Mouse (Mus musculus) neural tube, embryonic 11.5 days (tissue): ENCODE data around the gene Rpl7l1. TPM values are rescaled to one million over a fixed set of nuclear protein-coding genes. Genes with fewer than 3 reads are reported as not detected.
A peak's percentile ranks its signal among the peaks of the same experiment; 100 is the strongest.
"Not testable (repeated sequence)": the region's sequence is repeated elsewhere in the genome, so short reads cannot be mapped to it uniquely, and the experiment has no call there.

ENCODE experiments used
- ATAC-seq: fragments of 200-750 bp; cut with Nextera tagmentation; 2 replicates; pipeline ENCODE4 v1.8.0; 2017; ENCODE audit warnings: moderate number of reproducible peaks, mild to moderate bottlenecking, moderate TSS enrichment, moderate library complexity; ENCODE audit not compliant: insufficient read depth, low FRiP score, low TSS enrichment
- DNase-seq: peaks from one replicate; pipeline ENCODE4 v3.0.0-alpha.2; 2015; ENCODE audit warnings: low spot score
- H3K27ac ChIP-seq: fragments of 300-500 bp; sonication (generic); 2 replicates; pipeline ENCODE4 v1.5.1; 2014; ENCODE audit warnings: low read depth, mild to moderate bottlenecking, low read length
- H3K27me3 ChIP-seq: fragments of 300-500 bp; sonication (generic); 2 replicates; pipeline ENCODE4 v1.6.1; 2014; ENCODE audit warnings: mild to moderate bottlenecking, low read length, mixed read lengths; ENCODE audit not compliant: control insufficient read depth, insufficient read depth
- H3K36me3 ChIP-seq: fragments of 300-500 bp; sonication (generic); 2 replicates; pipeline ENCODE4 v1.6.1; 2014; ENCODE audit warnings: mild to moderate bottlenecking, low read length, moderate library complexity, mixed read lengths; ENCODE audit not compliant: control insufficient read depth, insufficient read depth
- H3K4me1 ChIP-seq: fragments of 300-500 bp; sonication (generic); 2 replicates; pipeline ENCODE4 v1.6.1; 2014; ENCODE audit warnings: low read length, mixed read lengths; ENCODE audit not compliant: control insufficient read depth, insufficient read depth
- H3K4me2 ChIP-seq: fragments of 300-500 bp; sonication (generic); 2 replicates; pipeline ENCODE4 v1.6.1; 2014; ENCODE audit warnings: low read depth, mild to moderate bottlenecking, moderate library complexity
- H3K4me3 ChIP-seq: fragments of 300-500 bp; sonication (generic); 2 replicates; pipeline ENCODE4 v1.5.1; 2014; ENCODE audit warnings: low read depth, low read length
- H3K9ac ChIP-seq: fragments of 300-500 bp; sonication (generic); 2 replicates; pipeline ENCODE4 v1.6.1; 2014; ENCODE audit warnings: mild to moderate bottlenecking, low read length
- H3K9me3 ChIP-seq: fragments of 300-500 bp; sonication (generic); 2 replicates; pipeline ENCODE4 v1.6.1; 2016; ENCODE audit warnings: low read length; ENCODE audit not compliant: control insufficient read depth
- WGBS: fragments of 180-500 bp; shearing (Covaris S2); extraction: QIAGEN DNeasy Blood & Tissue Kit; methylation state at CpG from one replicate; pipeline ENCODE4 v1.1.7; 2014; 5-methylcytosine and 5-hydroxymethylcytosine counted together
- polyA plus RNA-seq: library from polyadenylated mRNA; unstranded; fragments of >200 nt; fragmentation: Nextera tagmentation; extraction: Ambion mirVana; gene quantifications from 2 replicates; pipeline ENCODE4 v1.2.1, GENCODE M21; 2014

The Rpl7l1 gene
- polyA plus RNA-seq, 1 experiment from 2014 or later = 147 TPM

GRCm38 (mm10) chr17:46772404-46773277 lies 9.8 kb downstream of the Rpl7l1 start, which contains the start of gene 2310039H08Rik:
Gene 2310039H08Rik (plus strand): TSS chr17:46772635.
- Histone ChIP-seq H3K4me3 (peak within 1 kb of the TSS; percentile 84), H3K9me3 (no peaks in the 10 kb centered on the region), H3K27ac (0 out of 2 replicates have a peak within 1 kb of the TSS, but pooled peaks have one; percentile 21), H3K4me2 (peak within 1 kb of the TSS; percentile 85), H3K4me1 (peaks cover 13% of the 10 kb centered on the region), H3K36me3 (peaks cover 13% of the 10 kb centered on the region), H3K27me3 (no peaks in the 10 kb centered on the region), H3K9ac (peak within 1 kb of the TSS; percentile 84)
- under 1% methylated on average over 50 of the region's 50 CpGs for WGBS
- DNase-seq (peak; percentile 88), ATAC-seq (peak; percentile 89)

DNA sequence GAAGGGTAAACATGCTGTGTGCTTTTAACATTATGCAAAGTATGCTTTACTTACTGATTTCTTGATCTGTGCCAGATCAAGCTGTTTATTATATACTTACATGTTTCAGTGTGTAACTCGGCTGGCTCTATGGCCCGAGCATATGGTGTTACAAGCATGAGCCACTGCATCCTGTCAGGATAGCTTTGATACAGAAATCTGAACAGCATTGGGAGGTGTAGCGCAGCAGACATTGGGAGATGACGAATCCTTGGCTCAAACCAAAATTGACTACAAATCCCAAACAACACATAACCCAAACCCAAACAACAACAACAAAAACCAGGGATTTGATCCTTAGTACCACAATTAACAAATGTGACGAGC lies 10.5 kb downstream of the Rpl7l1 start:
- Histone ChIP-seq H3K4me3 (peak overlapping the region; percentile 84), H3K4me1 (peaks cover 13% of the 10 kb centered on the region), H3K27ac (0 out of 2 replicates have a peak overlapping the region, but pooled peaks have one; percentile 11), H3K9ac (peak overlapping the region; percentile 84), H3K9me3 (no peaks in the 10 kb centered on the region), H3K4me2 (peak overlapping the region; percentile 85), H3K36me3 (peaks cover 8% of the 10 kb centered on the region), H3K27me3 (no peaks in the 10 kb centered on the region)
- ATAC-seq (no peak), DNase-seq (no peak)
- 11% methylated on average over 5 of the region's 5 CpGs for WGBS

- DNase-seq = no peak
- no peaks in the 10 kb centered on the region for H3K9me3 ChIP-seq
- ATAC-seq = no peak
- peaks cover 13% of the 10 kb centered on the region for H3K4me1 ChIP-seq
- H3K4me2 ChIP-seq = peak overlapping the region; percentile 85
- 68% methylated on average over 17 of the region's 17 CpGs for WGBS
- H3K9ac ChIP-seq = peak overlapping the region; percentile 84
- no peaks in the 10 kb centered on the region for H3K27me3 ChIP-seq
- no peak overlapping the region for H3K27ac ChIP-seq
- H3K4me3 ChIP-seq = peak overlapping the region; percentile 84
- peaks cover 8% of the 10 kb centered on the region for H3K36me3 ChIP-seq
Observed at GRCm38 (mm10) chr17:46771616-46772015, 10.9 kb downstream of the Rpl7l1 start.

GRCm38 (mm10) chr17:46771025-46771424 lies 11.4 kb downstream of the Rpl7l1 start:
- Histone ChIP-seq H3K4me3 (no peak overlapping the region), H3K27ac (no peak overlapping the region), H3K4me1 (peaks cover 13% of the 10 kb centered on the region), H3K9me3 (no peaks in the 10 kb centered on the region), H3K27me3 (no peaks in the 10 kb centered on the region), H3K9ac (no peak overlapping the region), H3K4me2 (no peak overlapping the region), H3K36me3 (peaks cover 4% of the 10 kb centered on the region)
- no peak for ATAC-seq
- WGBS = 92% methylated on average over 4 of the region's 4 CpGs
- no peak for DNase-seq

- no peaks in the 10 kb centered on the region for H3K9me3 ChIP-seq
- H3K9ac ChIP-seq = no peak overlapping the region
- H3K4me2 ChIP-seq = no peak overlapping the region
- DNase-seq (no peak), ATAC-seq (no peak)
- H3K27me3 ChIP-seq = no peaks in the 10 kb centered on the region
- peaks cover 13% of the 10 kb centered on the region for H3K4me1 ChIP-seq
- no peak overlapping the region for H3K27ac ChIP-seq
- H3K4me3 ChIP-seq = no peak overlapping the region
- H3K36me3 ChIP-seq = peaks cover 4% of the 10 kb centered on the region
- WGBS = 90% methylated on average over 11 of the region's 11 CpGs
Observed at GRCm38 (mm10) chr17:46770546-46770945, 11.9 kb downstream of the Rpl7l1 start.

- H3K9me3 ChIP-seq = no peaks in the 10 kb centered on the region
- WGBS = 52% methylated on average over 8 of the region's 8 CpGs
- DNase-seq = no peak
Observed at GRCm38 (mm10) chr17:46767868-46768267, 14.6 kb downstream of the Rpl7l1 start.

GRCm38 (mm10) chr17:46764916-46765315 lies 17.6 kb downstream of the Rpl7l1 start:
- 73% methylated on average over 9 of the region's 9 CpGs for WGBS
- not testable (repeated sequence) for H3K4me2 ChIP-seq, H3K9me3 ChIP-seq, H3K4me1 ChIP-seq, ATAC-seq, DNase-seq, H3K4me3 ChIP-seq, H3K9ac ChIP-seq, H3K36me3 ChIP-seq, H3K27ac ChIP-seq, H3K27me3 ChIP-seq

More at GRCm38 (mm10) chr17:46767868-46768267, 14.6 kb downstream of the Rpl7l1 start:
- H3K4me3 ChIP-seq = no peak overlapping the region
- no peak overlapping the region for H3K27ac ChIP-seq
- no peak overlapping the region for H3K4me2 ChIP-seq
- H3K9ac ChIP-seq = no peak overlapping the region
- ATAC-seq = no peak
- peaks cover 5% of the 10 kb centered on the region for H3K4me1 ChIP-seq
- no peaks in the 10 kb centered on the region for H3K36me3 ChIP-seq
- no peaks in the 10 kb centered on the region for H3K27me3 ChIP-seq

GRCm38 (mm10) chr17:46763544-46763943 lies 18.9 kb downstream of the Rpl7l1 start, which contains the start of gene Ptcra:
Gene Ptcra (minus strand): TSS chr17:46763712.
- Histone ChIP-seq H3K4me2 (no peak within 1 kb of the TSS), H3K27me3 (no peaks in the 10 kb centered on the region), H3K36me3 (no peaks in the 10 kb centered on the region), H3K4me1 (no peaks in the 10 kb centered on the region), H3K27ac (no peak within 1 kb of the TSS), H3K9me3 (no peaks in the 10 kb centered on the region), H3K9ac (no peak within 1 kb of the TSS), H3K4me3 (no peak within 1 kb of the TSS)
- ATAC-seq (no peak), DNase-seq (no peak)
- 53% methylated on average over 2 of the region's 2 CpGs for WGBS

- no peaks in the 10 kb centered on the region for H3K9me3 ChIP-seq
Observed at GRCm38 (mm10) chr17:46758753-46759152, 23.7 kb downstream of the Rpl7l1 start.

More at GRCm38 (mm10) chr17:46758753-46759152, 23.7 kb downstream of the Rpl7l1 start:
- Histone ChIP-seq H3K4me3 (no peak overlapping the region), H3K9ac (no peak overlapping the region), H3K27me3 (no peaks in the 10 kb centered on the region), H3K4me2 (no peak overlapping the region), H3K27ac (no peak overlapping the region), H3K36me3 (no peaks in the 10 kb centered on the region), H3K4me1 (no peaks in the 10 kb centered on the region)
- DNase-seq (no peak), ATAC-seq (no peak)
- 82% methylated on average over 12 of the region's 12 CpGs for WGBS
